Mouse (Mus musculus): ENCODE measurements around the gene Hmx1.

DNA sequence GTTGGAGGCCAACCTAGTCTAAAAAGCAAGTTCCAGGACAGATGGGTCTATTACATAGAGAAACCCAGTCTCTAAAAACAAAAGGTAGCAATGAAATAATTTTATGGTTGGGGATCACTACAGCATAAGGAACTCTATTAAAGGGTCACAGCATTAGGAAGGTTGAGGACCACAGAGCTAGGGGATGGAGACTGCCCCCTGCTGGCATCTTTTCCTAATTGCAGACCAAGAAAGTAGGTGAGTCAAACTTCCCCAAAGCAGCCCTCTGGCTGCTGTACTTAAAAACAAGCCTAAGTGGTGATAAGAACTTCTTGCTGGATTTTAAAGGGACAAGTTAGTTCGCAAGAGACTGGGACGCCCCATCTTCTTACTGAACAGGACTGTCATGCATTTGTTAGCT is 9.8 kb upstream of the Hmx1 start:
- TF ChIP-seq TAL1 (IDR thresholded peaks at IDR 0.05; ENCODE audit: low read length) (no peak), GATA1 (IDR thresholded peaks at IDR 0.05; ENCODE audit: low read length) (no peak)
